Mouse (Mus musculus) large intestine, adult 2 months (tissue): ENCODE results near the gene Ppp1r35. TPM values are rescaled to one million over a fixed set of nuclear protein-coding genes. Genes with fewer than 3 reads are reported as not detected.
A peak's percentile ranks its signal among the peaks of the same experiment; 100 is the strongest.

Source experiments
- DNase-seq: peaks from one replicate; pipeline ENCODE4 v3.0.0-alpha.2; 2012; ENCODE audit warnings: low read depth, low spot score
- WGBS: fragments of 180-500 bp; shearing (Covaris S2); methylation state at CpG from one replicate; pipeline ENCODE4 v1.1.7; 2018; 5-methylcytosine and 5-hydroxymethylcytosine counted together
- polyA plus RNA-seq: library from polyadenylated mRNA; depleted of rRNA; stranded (reverse); fragments of >200 nt; gene quantifications from 2 replicates; pipeline ENCODE4 v1.2.3, GENCODE M21; 2012; rRNA removed

Ppp1r35 gene
- polyA plus RNA-seq = 31.2 and 34.9 TPM in 2 replicates

- peak; percentile 90 for DNase-seq
- under 1% methylated on average over 31 of the region's 31 CpGs for WGBS
These were observed at the start of gene Ppp1r35 for GRCm38 (mm10) chr5:137778635-137779034. TSS of gene Ppp1r35 (plus strand) at chr5:137778849.

- WGBS = 92% methylated on average over 12 of the region's 12 CpGs
- no peak for DNase-seq
These were observed 44.9 kb upstream of the Ppp1r35 start for GRCm38 (mm10) chr5:137733638-137734288.

- DNase-seq = no peak
- 73% methylated on average over 6 of the region's 6 CpGs for WGBS
These were observed 44.2 kb upstream of the Ppp1r35 start for GRCm38 (mm10) chr5:137734289-137735061.

- WGBS = 62% methylated on average over 6 of the region's 6 CpGs
- no peak for DNase-seq
These were observed 41.2 kb upstream of the Ppp1r35 start for GRCm38 (mm10) chr5:137737400-137737940.

- WGBS = 58% methylated on average over 5 of the region's 5 CpGs
- DNase-seq = no peak
These were observed 40.1 kb upstream of the Ppp1r35 start for GRCm38 (mm10) chr5:137738516-137738915.

- WGBS = 85% methylated on average over 9 of the region's 9 CpGs
- DNase-seq = no peak
These were observed 39.2 kb upstream of the Ppp1r35 start for GRCm38 (mm10) chr5:137739471-137739870.

GRCm38 (mm10) chr5:137740506-137740905 is 38.1 kb upstream of the Ppp1r35 start:
- no peak for DNase-seq
- WGBS = 56% methylated on average over 11 of the region's 11 CpGs

GRCm38 (mm10) chr5:137741023-137741931 is 37.4 kb upstream of the Ppp1r35 start, which contains the start of gene Nyap1:
TSS of gene Nyap1 (minus strand) at chr5:137741607.
- under 1% methylated on average over 69 of the region's 71 CpGs for WGBS
- no peak for DNase-seq

GRCm38 (mm10) chr5:137742048-137742447 is 36.6 kb upstream of the Ppp1r35 start:
- no peak for DNase-seq
- WGBS = 59% methylated on average over 10 of the region's 10 CpGs

- no peak for DNase-seq
- WGBS = 92% methylated on average over 6 of the region's 6 CpGs
These were observed 35.8 kb upstream of the Ppp1r35 start for GRCm38 (mm10) chr5:137742836-137743235.

- 85% methylated on average over 7 of the region's 7 CpGs for WGBS
- no peak for DNase-seq
These were observed 34.5 kb upstream of the Ppp1r35 start for GRCm38 (mm10) chr5:137744197-137744596.

GRCm38 (mm10) chr5:137745214-137746171 is 33.2 kb upstream of the Ppp1r35 start, which contains the start of gene Tsc22d4:
TSS of gene Tsc22d4 (plus strand) at chr5:137745730.
- peak; percentile 75 for DNase-seq
- 3% methylated on average over 28 of the region's 28 CpGs for whole genome bisulfite sequencing

- under 1% methylated on average over 20 of the region's 20 CpGs for WGBS
- DNase-seq = no peak
These were observed 32.3 kb upstream of the Ppp1r35 start for GRCm38 (mm10) chr5:137746282-137746850.

- no peak for DNase-seq
- WGBS = 2% methylated on average over 16 of the region's 16 CpGs
These were observed 31.8 kb upstream of the Ppp1r35 start for GRCm38 (mm10) chr5:137746851-137747325.

GRCm38 (mm10) chr5:137747326-137747961 is 31.2 kb upstream of the Ppp1r35 start:
- WGBS = 3% methylated on average over 26 of the region's 26 CpGs
- no peak for DNase-seq

- no peak for DNase-seq
These were observed 30.4 kb upstream of the Ppp1r35 start for GRCm38 (mm10) chr5:137748130-137748770.

GRCm38 (mm10) chr5:137749196-137749836 is 29.3 kb upstream of the Ppp1r35 start:
- DNase-seq = no peak
- WGBS = 29% methylated on average over 6 of the region's 6 CpGs

More at GRCm38 (mm10) chr5:137748130-137748770, 30.4 kb upstream of the Ppp1r35 start:
- 27% methylated on average over 5 of the region's 5 CpGs for WGBS
